Mouse (Mus musculus) lung, adult 2 months (tissue): ENCODE data around the gene Rab11fip4. TPM values are rescaled to one million over a fixed set of nuclear protein-coding genes. Genes with fewer than 3 reads are reported as not detected.

Experiments used
- DNase-seq: peaks from one replicate; pipeline ENCODE4 v3.0.0; 2022
- H3K4me1 ChIP-seq: fragments of 200-500 bp; 2 replicates; pipeline ENCODE4 v1.6.1; 2011; ENCODE audit warnings: low read length; ENCODE audit not compliant: control insufficient read depth, insufficient read depth
- H3K4me3 ChIP-seq: fragments of 200-500 bp; replicated peaks from 2 replicates; pipeline ENCODE3; 2011; ENCODE audit warnings: low read depth, mild to moderate bottlenecking, control low read depth, low read length; ENCODE audit errors: extremely low read depth
- CTCF ChIP-seq: fragments of 200-500 bp; IDR thresholded peaks from 2 replicates; pipeline ENCODE4 v1.5.1; 2011; ENCODE audit warnings: mild to moderate bottlenecking, low read length, control low read depth; ENCODE audit not compliant: insufficient read depth
- POLR2A ChIP-seq: fragments of 200-500 bp; IDR thresholded peaks from 2 replicates; pipeline ENCODE4 v1.6.1; 2011; ENCODE audit warnings: low read depth, mild to moderate bottlenecking, control low read depth, low read length, borderline replicate concordance; ENCODE audit errors: extremely low read depth
- WGBS: fragments of 180-500 bp; shearing (Covaris S2); methylation state at CpG from one replicate; pipeline ENCODE4 v1.1.7; 2018; 5-methylcytosine and 5-hydroxymethylcytosine counted together
- polyA plus RNA-seq: library from polyadenylated mRNA; depleted of rRNA; stranded (reverse); fragments of >200 nt; gene quantifications from 2 replicates; pipeline ENCODE4 v1.2.3, GENCODE M21; 2012

Gene Rab11fip4
- polyA plus RNA-seq, 1 experiment = 7.3 TPM

GRCm38 (mm10) chr11:79661877-79662545 is 71.0 kb downstream of the Rab11fip4 start:
- no peak for DNase-seq
- Histone ChIP-seq H3K4me3 (no peak overlapping the region), H3K4me1 (no peaks in the 10 kb centered on the region)
- 82% methylated on average over 6 of the region's 6 CpGs for WGBS
- TF ChIP-seq CTCF (no peak), POLR2A (no peak)

- 85% methylated on average over 9 of the region's 9 CpGs for WGBS
These were observed 72.1 kb downstream of the Rab11fip4 start for GRCm38 (mm10) chr11:79663158-79663557.

GRCm38 (mm10) chr11:79663570-79663969 is 72.6 kb downstream of the Rab11fip4 start:
- TF ChIP-seq CTCF (no peak), POLR2A (no peak)
- H3K4me3 ChIP-seq = no peak overlapping the region
- no peaks in the 10 kb centered on the region for H3K4me1 ChIP-seq
- no peak for DNase-seq
- 75% methylated on average over 7 of the region's 7 CpGs for WGBS

More at GRCm38 (mm10) chr11:79663158-79663557, 72.1 kb downstream of the Rab11fip4 start:
- TF ChIP-seq CTCF (no peak), POLR2A (no peak)
- no peak overlapping the region for H3K4me3 ChIP-seq
- H3K4me1 ChIP-seq = no peaks in the 10 kb centered on the region
- DNase-seq = no peak

DNA sequence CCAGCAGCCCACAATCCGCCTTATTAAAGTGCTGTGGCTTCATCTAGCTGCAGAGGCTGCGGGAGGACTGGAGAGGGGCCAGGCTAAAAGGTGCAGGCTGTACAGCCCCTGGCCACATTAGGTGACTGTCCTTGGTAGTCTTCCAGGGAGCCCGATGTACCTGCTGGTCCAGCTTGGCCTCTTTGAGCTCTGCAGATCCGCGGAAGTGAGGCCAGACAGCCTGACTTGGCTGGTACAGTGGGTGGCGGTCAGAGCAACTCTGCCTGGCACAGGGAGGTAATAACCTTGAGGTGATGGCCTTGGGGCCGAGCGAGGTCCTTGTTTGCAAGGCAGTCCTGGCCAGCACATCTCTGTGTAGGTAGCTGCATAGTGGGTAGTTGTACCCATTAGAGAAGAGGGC is 75.5 kb downstream of the Rab11fip4 start:
- no peaks in the 10 kb centered on the region for H3K4me1 ChIP-seq
- DNase-seq = no peak
- H3K4me3 ChIP-seq = no peak overlapping the region
- TF ChIP-seq CTCF = no peak
- no peak for TF ChIP-seq POLR2A
- WGBS = 75% methylated on average over 8 of the region's 8 CpGs

GRCm38 (mm10) chr11:79669210-79669609 is 78.2 kb downstream of the Rab11fip4 start:
- Histone ChIP-seq H3K4me1 (peaks cover 4% of the 10 kb centered on the region; the same call in 1 of the 2 replicates), H3K4me3 (no peak overlapping the region)
- DNase-seq = no peak
- TF ChIP-seq POLR2A (no peak), CTCF (no peak)
- 73% methylated on average over 6 of the region's 6 CpGs for WGBS

GRCm38 (mm10) chr11:79669947-79670346 is 78.9 kb downstream of the Rab11fip4 start:
- 27% methylated on average over 3 of the region's 3 CpGs for WGBS
- Histone ChIP-seq H3K4me3 (no peak overlapping the region), H3K4me1 (peaks cover 4% of the 10 kb centered on the region; the same call in 1 of the 2 replicates)
- DNase-seq = no peak
- no peak for TF ChIP-seq CTCF
- TF ChIP-seq POLR2A = no peak

- no peak for TF ChIP-seq CTCF
- TF ChIP-seq POLR2A = no peak
- DNase-seq = no peak
- no peak overlapping the region for H3K4me3 ChIP-seq
- peaks cover 4% of the 10 kb centered on the region; the same call in 1 of the 2 replicates for H3K4me1 ChIP-seq
- WGBS = 71% methylated on average over 7 of the region's 7 CpGs
These were observed 79.5 kb downstream of the Rab11fip4 start for GRCm38 (mm10) chr11:79670411-79670945.

- WGBS = 64% methylated on average over 6 of the region's 6 CpGs
- no peak for DNase-seq
- H3K4me1 ChIP-seq = peaks cover 4% of the 10 kb centered on the region; the same call in 1 of the 2 replicates
- H3K4me3 ChIP-seq = no peak overlapping the region
- TF ChIP-seq POLR2A = no peak
- peak; percentile 45 for TF ChIP-seq CTCF
These were observed 80.8 kb downstream of the Rab11fip4 start for GRCm38 (mm10) chr11:79671668-79672281.

GRCm38 (mm10) chr11:79673072-79673471 is 82.1 kb downstream of the Rab11fip4 start:
- peak; percentile 32 for DNase-seq
- Histone ChIP-seq H3K4me3 (no peak overlapping the region), H3K4me1 (peaks cover 4% of the 10 kb centered on the region; the same call in 1 of the 2 replicates)
- no peak for TF ChIP-seq POLR2A
- WGBS = 60% methylated on average over 5 of the region's 5 CpGs

- H3K4me1 ChIP-seq = peaks cover 4% of the 10 kb centered on the region; the same call in 1 of the 2 replicates
- H3K4me3 ChIP-seq = no peak overlapping the region
- WGBS = 42% methylated on average over 8 of the region's 8 CpGs
- DNase-seq = no peak
- TF ChIP-seq POLR2A = no peak
These were observed 82.7 kb downstream of the Rab11fip4 start for GRCm38 (mm10) chr11:79673717-79674116.
